Mouse (Mus musculus) ES-E14 (cell line): ENCODE results near the gene Csnk1g2.
"Not testable (repeated sequence)": the region's sequence is repeated elsewhere in the genome, so short reads cannot be mapped to it uniquely, and the experiment has no call there.

Source experiments
- CHD2 ChIP-seq: IDR thresholded peaks from 2 replicates; pipeline ENCODE4 v1.6.1; 2014; ENCODE audit warnings: mild to moderate bottlenecking, low read depth, low read length, inconsistent platforms
- HCFC1 ChIP-seq: IDR thresholded peaks from 2 replicates; pipeline ENCODE4 v1.6.1; 2012; ENCODE audit warnings: low read length, inconsistent platforms, borderline replicate concordance; ENCODE audit not compliant: insufficient read depth
- MAFK ChIP-seq: IDR thresholded peaks from 2 replicates; pipeline ENCODE4 v1.6.1; 2014; ENCODE audit warnings: mild to moderate bottlenecking, low read depth, low read length, inconsistent platforms; ENCODE audit not compliant: insufficient read depth
- ZC3H11A ChIP-seq: IDR thresholded peaks from 2 replicates; pipeline ENCODE4 v1.6.1; 2012; ENCODE audit warnings: low read depth, mild to moderate bottlenecking, inconsistent platforms, low read length, borderline replicate concordance

- not testable (repeated sequence) for TF ChIP-seq HCFC1, CHD2, ZC3H11A, MAFK
Observed at GRCm38 (mm10) chr10:80605721-80606120, 16.9 kb upstream of the Csnk1g2 start, which contains the start of gene Gm49322.
